In the genomic region with DNA sequence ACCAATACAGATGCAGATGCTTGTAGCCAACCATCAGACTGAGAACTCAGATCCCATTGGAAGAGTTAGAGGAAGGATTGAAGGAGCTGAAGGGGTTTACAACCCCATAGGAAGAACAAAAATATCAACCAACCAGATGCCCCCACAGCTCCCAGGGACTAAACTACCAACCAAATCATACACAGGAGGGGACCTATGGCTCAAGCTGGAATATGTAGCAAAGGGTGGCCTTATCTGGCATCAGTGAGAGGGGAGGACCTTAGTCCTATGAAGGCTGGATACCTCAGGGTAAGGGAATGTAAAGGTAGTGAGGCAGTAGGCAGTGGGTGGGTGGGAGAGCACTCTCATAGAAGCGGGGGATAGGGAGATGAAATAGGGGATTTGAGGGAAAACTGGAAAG, we compare ENCODE assay signal across 19 mouse cellular contexts.
A peak's percentile ranks its signal among the peaks of the same experiment; 100 is the strongest.
DNase-seq lines count a peak whose midpoint lies in the region; ATAC-seq lines count a peak whose summit lies in the region.
"Had no signal": no experiment of that assay in that cellular context is flagged by ENCODE, and none has a peak within 500 bp of the region (broad histone marks: within the 10 kb centered on the region; RNA-seq: fewer than 3 reads in every experiment).

No protein-coding gene starts in this region.

- no peaks in the 10 kb centered on the region for H3K9me3 ChIP-seq in heart, embryonic 11.5 days (replicated peaks; ENCODE audit: control insufficient read depth, low read length)
- no peaks in the 10 kb centered on the region for H3K9me3 ChIP-seq in midbrain, embryonic 11.5 days (ENCODE audit: control insufficient read depth, low read length)
- H3K9me3 ChIP-seq in midbrain, embryonic 13.5 days = no peaks in the 10 kb centered on the region

- 55% methylated on average over 1 of the region's 1 CpGs for WGBS in heart, embryonic 11.5 days (ENCODE audit: insufficient replicate concordance)
- 75% methylated on average over 1 of the region's 1 CpGs for WGBS in midbrain, embryonic 11.5 days
- WGBS in midbrain, embryonic 13.5 days = 100% methylated on average over 1 of the region's 1 CpGs

- H3K4me3 ChIP-seq in heart, embryonic 11.5 days (ENCODE audit: low read depth, low read length) = no peak overlapping the region
- no peak overlapping the region for H3K4me3 ChIP-seq in midbrain, embryonic 11.5 days (ENCODE audit: low read depth, low read length)
- H3K4me3 ChIP-seq in midbrain, embryonic 13.5 days (replicated peaks) = no peak overlapping the region

- no peak overlapping the region for H3K9ac ChIP-seq in heart, embryonic 11.5 days (ENCODE audit: low read depth, low read length)
- H3K9ac ChIP-seq in midbrain, embryonic 11.5 days (ENCODE audit: low read length) = no peak overlapping the region
- H3K9ac ChIP-seq in midbrain, embryonic 13.5 days (replicated peaks) = no peak overlapping the region

- H3K4me2 ChIP-seq in heart, embryonic 11.5 days = no peak overlapping the region
- no peak overlapping the region for H3K4me2 ChIP-seq in midbrain, embryonic 11.5 days
- H3K4me2 ChIP-seq in midbrain, embryonic 13.5 days (replicated peaks) = no peak overlapping the region

- H3K4me1 ChIP-seq in heart, embryonic 11.5 days (ENCODE audit: control insufficient read depth, insufficient read depth, low read length) = no peaks in the 10 kb centered on the region
- H3K4me1 ChIP-seq in midbrain, embryonic 11.5 days (ENCODE audit: control insufficient read depth, insufficient read depth, low read length) = no peaks in the 10 kb centered on the region
- H3K4me1 ChIP-seq in midbrain, embryonic 13.5 days (replicated peaks) = no peaks in the 10 kb centered on the region

- no peaks in the 10 kb centered on the region for H3K27me3 ChIP-seq in heart, embryonic 11.5 days (ENCODE audit: control insufficient read depth, insufficient read depth, low read length)
- no peaks in the 10 kb centered on the region for H3K27me3 ChIP-seq in midbrain, embryonic 11.5 days (ENCODE audit: control insufficient read depth, insufficient read depth, low read length)
- H3K27me3 ChIP-seq in midbrain, embryonic 13.5 days = no peaks in the 10 kb centered on the region
- H3K27me3 ChIP-seq: CH12.LX, Patski had no signal

- DNase-seq in heart, adult 11 months = peak; percentile 78
- peak; percentile 51 for DNase-seq in midbrain, embryonic 11.5 days (ENCODE audit: low spot score, missing footprints)
- DNase-seq: adrenal gland, adult 2 months; adrenal gland, adult 8-10 months; adrenal gland, postnatal 10 days; adrenal gland, postnatal 14 days; adrenal gland, postnatal 25 days; adrenal gland, postnatal 36 days; B cell, adult 2 months; cerebellum, adult 11 months; cerebellum, adult 11-12 months; cerebellum, adult 18-20 months had no signal

- H3K27ac ChIP-seq in heart, embryonic 11.5 days (ENCODE audit: low read depth, low read length) = no peak overlapping the region
- H3K27ac ChIP-seq in midbrain, embryonic 11.5 days (ENCODE audit: low read depth, low read length) = no peak overlapping the region
- no peak overlapping the region for H3K27ac ChIP-seq in midbrain, embryonic 13.5 days

- no peaks in the 10 kb centered on the region for H3K36me3 ChIP-seq in heart, embryonic 11.5 days (ENCODE audit: control insufficient read depth, insufficient read depth, low read length)
- H3K36me3 ChIP-seq in midbrain, embryonic 11.5 days (ENCODE audit: control insufficient read depth, insufficient read depth, low read length) = no peaks in the 10 kb centered on the region
- no peaks in the 10 kb centered on the region for H3K36me3 ChIP-seq in midbrain, embryonic 13.5 days
- H3K36me3 ChIP-seq: G1E had no signal

- ATAC-seq in heart, embryonic 11.5 days (replicated peaks; ENCODE audit: insufficient number of reproducible peaks, low FRiP score, low TSS enrichment) = no peak
- ATAC-seq in midbrain, embryonic 11.5 days (ENCODE audit: low FRiP score) = no peak
- no peak for ATAC-seq in midbrain, embryonic 13.5 days
- ATAC-seq: activated CD4-positive, CD25-positive, alpha-beta regulatory T cell, adult 4 months; CD4-positive, CD25-positive, alpha-beta regulatory T cell, adult 4 months; Patski had no signal
